Mouse (Mus musculus) MN1 (cell line): ENCODE data around the gene Dlg2.
A peak's percentile ranks its signal among the peaks of the same experiment; 100 is the strongest.

Experiments used
- DNase-seq: peaks from one replicate; pipeline ENCODE4 v3.0.0-alpha.2; 2016; ENCODE audit warnings: low spot score

Dlg2 gene

DNA sequence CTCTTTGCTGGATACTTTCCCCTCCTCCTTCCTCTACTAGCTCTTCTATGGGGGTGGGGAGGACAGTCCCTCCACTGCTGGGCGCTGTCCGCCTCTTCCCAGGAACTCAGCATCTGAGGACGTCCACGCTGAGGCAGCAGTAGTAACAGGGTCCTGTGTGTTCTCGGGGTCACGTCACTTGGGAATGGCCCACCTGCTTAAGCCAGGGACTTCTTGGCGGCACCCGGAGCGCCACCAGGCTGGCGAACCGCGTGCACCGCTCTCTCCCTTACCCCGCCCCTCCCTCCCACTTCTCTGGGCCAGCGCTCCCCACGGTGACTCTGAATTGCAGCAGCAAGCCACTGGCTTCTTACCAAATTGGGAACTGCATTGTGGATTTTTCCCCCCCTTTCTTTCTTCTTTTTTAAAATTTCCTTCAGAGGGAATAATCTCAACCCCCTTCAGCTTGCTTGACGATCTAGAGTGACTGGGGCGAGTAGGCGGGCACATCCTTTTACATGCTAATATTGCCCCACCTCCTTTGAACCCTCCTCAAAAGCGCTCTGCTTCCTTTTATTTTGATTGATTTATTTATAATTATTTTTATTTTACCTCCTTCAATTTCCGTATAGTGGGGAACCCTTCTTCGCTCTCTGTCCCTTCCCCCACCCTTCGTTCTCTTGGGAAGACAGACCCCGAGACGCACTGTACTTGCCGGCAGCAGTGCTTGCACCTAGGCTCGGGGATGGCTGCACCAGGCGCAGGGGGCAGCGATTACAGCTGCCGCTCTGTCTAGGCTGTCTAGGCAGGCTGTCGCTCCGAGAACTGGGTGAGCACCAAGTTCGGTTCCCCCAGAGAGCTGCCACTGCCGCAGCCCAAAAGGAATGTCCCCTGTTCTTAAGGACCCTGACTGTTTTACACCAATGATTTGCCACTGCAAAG is 785.8 kb downstream of the Dlg2 start:
- DNase-seq: no peak

DNA sequence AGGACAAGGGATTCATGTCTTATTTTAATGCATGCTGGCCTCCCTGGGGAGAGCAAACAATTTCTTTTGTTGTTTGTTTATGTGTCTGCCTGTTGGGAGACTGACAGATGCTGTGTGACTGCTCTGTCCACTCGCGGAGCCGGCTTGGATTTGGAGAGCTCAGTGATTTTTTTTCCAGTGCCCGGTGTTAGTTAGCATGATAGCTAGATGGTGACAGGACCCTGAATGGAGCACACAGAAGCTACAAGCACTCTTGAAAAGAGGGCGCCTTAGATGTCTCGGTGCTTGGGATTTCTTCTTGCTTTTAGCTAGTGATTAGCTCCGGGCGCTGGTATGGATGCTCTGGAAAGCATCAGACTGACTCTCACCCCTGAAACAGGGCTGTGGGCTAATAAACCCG is 786.5 kb downstream of the Dlg2 start:
- no peak for DNase-seq

DNA sequence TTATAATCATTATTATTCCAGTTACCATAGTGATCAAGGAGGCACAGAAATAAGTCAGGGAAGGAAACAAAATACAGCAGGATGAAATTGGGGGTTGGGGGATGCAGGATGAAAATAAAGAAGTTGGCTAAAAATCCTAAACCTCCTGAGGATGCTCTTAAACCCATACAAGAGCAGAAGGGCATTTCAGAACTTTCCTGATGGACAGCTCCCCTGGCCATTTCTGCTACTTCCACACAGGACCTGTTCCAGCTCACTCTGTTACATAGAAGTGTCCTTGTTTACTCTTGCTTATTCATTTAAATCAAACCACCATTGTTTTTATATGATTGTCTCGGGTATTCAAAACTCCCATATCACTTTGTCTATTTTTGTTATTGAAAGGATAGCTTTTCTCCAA is 791.3 kb downstream of the Dlg2 start:
- no peak for DNase-seq

DNA sequence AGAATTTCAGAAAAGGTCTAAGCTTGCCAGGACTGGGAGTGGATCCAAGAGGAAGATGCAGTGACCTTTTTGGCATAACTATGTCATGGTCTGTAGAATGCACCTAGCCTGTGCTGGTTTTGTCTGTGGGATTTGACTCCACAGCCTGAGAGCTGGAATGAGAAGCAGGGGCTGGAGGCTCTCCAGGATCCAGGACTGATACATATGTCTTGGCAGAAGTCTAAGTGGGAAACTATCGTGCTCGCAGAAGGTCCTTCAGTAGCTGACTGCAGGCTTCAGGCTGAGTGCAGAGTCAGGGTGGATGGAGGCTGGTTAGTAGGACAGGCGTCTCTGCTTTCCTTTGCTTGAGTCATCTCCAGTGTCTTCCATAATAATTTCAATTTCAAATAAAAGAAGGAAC is 807.7 kb downstream of the Dlg2 start:
- DNase-seq: no peak

DNA sequence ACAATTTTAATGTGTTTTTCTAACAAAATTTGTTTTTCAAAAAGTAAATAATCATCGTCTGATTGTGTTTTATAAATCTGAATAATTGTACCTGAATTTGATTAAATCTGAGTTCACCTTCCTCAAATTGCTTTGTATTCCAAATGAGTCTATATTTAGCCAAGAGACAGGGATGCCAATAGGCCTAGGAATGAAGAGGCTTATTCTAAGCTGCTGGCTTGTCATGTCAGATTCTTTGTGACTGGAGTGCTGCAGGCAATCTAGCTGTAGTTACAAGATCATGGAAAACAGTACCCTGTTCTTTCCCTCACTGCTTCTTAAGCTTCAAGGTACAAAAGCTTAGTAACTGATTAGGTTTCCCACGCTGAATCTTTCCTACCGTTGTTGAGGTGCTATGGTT is 811.9 kb downstream of the Dlg2 start:
- DNase-seq: no peak

DNA sequence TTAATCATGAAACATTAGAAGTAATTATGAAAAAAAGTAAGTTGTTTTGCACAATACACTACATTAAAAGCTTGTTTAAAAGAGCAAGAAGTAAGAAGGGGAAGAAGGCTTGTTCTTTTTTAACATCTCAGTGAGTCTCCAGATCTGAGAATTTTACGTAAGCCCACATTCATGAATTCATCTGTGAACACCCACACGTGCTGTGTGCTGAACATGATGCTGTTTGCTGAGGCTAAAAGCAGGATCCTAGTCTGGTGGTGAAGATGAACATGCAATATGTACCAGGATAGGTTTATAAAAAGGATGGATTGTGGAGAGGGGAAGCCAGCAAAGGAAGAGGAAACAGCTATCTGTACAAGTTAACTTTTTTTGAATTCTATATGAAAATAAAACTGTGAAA is 819.7 kb downstream of the Dlg2 start:
- DNase-seq: no peak

DNA sequence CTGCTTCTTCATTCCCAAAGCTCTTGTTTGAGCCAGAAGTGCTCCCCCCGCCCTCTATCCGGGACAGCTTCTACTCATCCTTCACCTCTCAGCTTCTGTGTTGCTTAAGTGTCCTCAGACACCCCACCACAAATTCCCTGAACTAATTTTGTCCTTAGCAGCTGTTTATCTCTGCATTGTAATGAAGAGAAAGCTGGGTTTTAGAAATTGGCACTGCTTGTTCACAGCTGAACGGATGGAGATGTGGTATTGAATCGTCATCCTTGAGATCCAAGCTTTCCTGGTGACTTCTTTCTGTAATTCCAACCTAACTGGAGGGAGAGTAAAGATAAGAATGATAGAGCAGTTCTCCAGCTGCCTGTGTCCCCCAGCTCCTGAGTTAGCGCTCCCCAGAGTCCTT is 834.7 kb downstream of the Dlg2 start:
- no peak for DNase-seq

DNA sequence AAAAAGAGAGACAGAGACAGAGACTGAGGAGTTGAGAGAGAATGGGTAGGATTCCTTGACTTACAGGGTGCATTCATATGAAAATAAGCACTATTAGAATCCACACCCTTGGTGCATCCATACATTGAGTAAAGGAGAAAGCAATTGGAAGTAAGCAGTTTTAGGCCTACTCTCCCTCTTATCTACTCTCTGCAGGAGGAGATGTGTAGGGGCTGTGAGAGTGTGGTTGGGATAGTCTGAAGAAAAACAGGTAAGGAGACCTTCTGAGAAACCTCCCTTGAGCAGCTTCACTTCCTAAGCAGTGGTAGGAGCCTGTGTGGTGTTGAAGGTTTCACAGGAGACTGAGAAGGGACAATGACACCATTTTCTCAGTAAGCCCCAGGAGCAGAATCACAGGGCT is 868.6 kb downstream of the Dlg2 start:
- no peak for DNase-seq

DNA sequence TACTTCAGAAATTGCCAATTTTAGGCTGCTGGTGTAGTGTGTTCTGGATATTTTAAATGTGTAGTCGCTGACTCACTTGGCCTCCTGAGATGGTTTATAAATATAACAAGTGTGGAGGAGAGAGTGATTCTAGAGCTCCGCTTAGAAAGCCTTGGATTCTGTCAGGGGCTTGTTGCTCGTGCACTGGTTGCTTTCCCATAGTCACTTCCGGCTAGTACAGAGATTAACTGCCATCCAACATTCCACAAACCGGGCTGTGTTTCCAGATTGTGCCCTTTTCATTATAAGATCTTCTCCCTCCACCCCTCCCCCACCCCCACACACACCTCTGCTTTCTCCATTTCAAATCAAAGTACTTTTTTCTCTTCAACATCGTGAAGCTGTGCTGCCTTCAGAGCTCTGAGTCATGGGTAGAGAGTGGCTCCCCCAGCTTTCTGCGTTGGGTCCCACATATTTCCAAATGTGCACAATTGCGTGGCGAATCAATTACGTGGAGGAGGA is 893.4 kb downstream of the Dlg2 start:
- DNase-seq: no peak

DNA sequence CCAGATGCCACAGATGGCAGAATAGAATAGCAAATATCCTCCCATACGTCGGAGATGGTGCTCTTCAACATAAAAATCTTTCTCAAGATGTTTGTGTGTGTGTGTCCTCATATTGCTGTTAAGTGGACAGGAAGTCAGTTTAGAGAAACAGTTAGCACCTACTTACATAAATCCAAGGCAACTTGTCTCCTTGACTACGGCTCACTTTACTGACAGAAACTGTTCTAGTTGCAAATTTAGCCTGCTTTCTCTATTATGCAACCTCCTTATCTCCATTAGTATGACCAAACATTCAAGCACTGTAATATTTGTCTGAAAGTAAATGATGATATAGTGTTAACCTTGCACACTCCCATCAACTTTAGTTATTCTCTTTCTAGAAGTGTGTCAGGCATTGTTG is 905.8 kb downstream of the Dlg2 start:
- DNase-seq: no peak

DNA sequence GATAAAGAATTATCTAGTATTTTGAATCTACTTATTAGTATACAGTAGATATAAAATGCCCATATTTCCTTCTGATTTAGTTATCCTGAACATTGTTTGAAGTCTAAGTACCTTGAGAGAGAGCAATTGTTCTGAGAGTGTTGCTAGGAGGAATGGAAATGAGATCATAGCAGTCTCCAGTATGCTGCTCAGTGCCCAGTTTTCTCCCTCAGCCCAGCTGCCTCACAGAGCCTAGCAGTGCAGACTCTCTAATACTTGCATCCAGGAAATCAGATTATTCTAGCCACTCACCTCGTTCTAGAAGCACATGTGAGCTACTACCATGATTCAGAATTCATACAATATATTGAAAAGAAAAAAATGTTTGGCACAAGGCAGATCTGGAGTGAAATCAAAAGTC is 907.4 kb downstream of the Dlg2 start:
- DNase-seq: no peak

DNA sequence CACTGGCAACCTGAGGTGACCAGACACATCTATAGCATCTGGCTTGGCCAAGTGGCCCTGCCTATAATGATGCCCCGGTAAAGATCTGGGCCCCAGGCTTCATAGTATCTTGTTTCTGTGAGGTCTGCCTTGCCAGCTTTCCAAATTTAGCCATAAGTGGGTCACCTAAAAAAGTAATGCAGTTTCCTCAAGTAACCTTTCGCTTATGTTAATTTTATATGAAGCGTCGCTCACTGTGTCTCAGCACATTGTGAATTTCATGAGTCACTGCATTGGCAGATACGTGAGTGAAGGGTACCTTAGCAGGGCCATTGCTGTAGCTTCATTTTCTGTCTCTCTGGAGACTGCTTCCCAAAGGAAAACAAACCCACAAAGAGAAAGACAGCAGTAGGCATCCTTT is 912.8 kb downstream of the Dlg2 start:
- no peak for DNase-seq

DNA sequence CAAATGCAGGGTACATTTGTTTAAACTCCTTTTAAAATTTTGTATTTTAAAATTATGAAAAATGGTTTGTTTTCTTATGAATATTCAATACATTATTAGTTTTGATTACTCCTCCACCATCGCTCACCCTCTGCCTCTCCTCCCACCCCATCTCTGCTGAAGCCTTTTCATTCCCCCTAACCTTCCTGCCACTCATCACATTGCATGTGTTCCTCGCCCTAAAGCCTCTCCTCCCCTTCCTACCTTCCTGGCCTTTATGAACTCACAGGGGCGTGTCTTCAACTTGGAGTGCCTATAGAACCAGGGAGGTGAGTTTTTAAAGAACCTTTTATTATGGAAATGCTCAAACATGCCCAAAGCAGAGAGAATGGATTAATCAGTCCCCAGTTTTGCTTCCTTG is 921.4 kb downstream of the Dlg2 start:
- no peak for DNase-seq

DNA sequence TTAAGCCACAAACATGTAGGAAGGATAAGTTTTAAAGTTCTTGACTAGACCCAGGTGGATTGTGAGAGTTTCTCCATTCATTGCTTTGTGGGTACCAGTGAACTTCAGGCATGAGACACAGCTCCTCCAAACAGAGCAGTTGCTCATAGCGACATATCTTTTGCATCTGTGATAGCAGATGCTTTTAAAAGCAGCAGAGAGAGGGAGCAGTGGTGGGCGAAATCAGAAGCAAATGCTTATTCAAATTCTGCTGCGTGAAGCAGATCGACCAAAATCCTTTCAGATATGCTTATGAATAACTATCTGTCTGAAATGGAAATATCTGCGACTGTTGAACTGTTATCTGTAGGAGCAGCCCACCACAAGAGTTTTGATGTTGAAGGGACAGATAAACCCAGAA is 935.6 kb downstream of the Dlg2 start:
- DNase-seq: no peak

DNA sequence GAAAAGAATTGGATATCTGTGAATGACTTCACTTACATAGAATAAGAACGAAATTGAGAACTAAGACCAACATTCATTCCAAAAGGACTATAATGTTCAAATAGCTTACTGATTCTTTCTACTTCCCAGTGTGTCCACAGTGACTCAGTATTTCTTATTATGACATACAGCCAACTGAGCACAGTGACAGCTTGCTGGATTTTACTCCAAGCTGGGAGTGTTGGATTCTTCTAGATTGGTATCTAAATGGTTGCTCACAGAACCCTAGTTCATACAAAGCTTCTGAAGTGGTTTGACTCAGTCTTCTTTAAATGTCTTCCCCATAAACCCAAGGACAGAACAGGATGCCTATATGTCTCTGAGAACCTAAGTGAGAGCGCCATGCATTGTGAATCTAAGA is 937.7 kb downstream of the Dlg2 start:
- DNase-seq: no peak

DNA sequence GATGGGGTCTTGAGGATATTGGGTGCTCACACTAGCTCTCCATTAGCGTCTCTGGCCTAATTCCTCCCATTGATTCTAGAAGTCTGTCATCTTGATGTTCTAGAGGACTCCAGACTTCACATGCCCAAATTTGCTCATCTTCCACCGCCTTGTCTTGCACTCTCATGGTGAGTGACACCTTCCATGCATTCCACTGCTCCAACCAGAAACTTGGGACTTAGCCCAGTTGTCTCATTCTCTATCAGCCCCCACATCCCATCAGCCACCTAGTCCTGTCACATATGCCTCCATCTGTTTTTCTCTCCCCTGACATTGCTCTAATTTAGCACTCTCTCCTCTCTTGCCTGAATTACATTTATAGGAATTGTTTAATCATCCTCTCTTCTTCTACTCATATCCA is 938.3 kb downstream of the Dlg2 start:
- no peak for DNase-seq

DNA sequence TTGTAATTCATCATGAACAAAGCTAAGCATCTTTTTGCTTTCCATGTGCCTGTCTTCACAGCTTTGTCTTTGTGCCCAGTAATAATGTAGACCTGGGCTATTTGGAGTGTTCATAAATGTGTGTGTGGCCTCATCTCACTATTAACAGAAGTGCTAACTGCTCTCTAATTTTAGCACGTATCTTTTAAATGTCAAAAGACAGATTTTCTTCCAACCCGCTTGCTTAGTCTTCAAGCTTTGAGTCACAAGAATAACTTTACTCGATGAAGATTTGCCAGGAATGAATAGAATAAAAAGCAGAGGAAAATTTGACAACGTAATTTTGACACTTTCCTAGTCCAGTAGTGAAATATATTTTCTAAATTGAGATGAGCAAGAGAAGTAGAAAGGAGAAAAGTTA is 943.7 kb downstream of the Dlg2 start:
- no peak for DNase-seq

DNA sequence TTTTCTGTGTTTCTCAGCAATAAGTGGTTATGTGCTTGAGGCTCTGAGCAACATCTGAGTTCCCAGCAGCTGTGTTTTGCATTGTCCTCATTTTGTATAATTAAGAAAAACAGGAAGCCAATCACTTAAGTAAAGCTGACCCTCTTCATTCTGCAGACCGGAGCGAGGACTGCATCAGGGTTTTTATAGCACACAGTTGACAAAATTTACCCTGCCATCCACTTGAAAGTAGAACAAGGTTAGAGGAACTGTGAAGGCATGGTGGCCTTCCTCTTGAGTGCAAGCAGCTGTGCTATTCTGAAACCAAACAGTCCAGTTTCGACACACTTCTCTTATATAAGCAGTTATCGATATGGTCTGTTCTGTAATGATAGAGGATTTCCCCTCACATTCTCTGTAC is 947.3 kb downstream of the Dlg2 start:
- no peak for DNase-seq

DNA sequence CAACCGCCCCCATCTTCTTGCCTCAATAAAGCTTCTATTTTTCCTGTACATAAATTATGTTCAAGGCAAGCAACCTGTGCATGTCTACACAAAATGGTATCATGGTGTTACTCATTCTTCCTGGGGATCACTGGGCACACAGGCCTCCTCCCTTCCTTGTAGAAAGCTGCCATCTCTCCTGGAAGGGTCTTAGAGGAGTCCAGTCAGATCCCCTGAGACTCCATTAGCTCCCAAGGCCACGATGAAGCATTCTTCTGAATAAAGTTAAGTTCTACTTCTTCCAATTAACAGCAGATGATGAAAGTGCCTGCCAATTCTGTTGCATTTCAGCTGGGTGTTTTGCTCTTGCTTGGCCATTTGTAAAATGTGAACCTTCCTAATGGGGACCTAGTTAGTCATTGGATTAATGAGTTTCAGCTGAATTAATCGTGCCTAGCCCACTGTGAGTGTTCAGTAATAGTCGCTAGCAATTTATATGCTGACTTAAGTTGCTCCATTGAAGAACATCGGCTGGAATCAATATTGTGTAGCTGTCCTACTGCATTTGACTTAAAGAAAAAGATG is 953.3 kb downstream of the Dlg2 start:
- no peak for DNase-seq

DNA sequence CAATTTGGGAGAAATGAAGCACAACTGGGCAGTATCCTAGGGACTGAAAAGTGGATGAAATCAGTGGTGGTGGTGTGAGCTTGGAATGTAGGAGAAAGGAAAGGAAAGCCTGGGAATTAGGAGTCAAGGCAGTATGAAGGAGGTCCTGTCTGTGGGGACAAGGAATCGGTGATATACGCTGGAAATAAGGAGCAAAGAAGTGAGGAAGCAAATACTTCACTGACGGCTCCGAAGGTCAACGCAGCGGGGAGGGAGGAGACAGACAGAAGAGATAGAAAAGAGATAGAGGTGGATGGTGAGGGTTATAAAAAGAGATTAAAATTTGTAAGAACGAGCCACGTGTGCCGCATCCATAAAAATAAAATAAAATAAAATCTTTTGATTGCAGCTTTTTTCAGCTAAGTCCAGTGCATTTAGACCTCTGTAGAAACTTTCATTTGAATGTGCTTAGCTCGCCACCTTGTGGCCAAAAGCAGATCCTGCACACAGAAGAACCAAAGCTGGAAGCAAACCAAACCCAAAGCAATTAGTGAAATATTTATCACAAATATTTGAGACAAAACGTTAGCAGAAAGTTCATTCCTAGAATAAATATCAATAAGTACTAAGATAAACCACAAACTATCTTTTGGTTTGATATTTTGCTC is 955.2 kb downstream of the Dlg2 start:
- peak; percentile 63 for DNase-seq

DNA sequence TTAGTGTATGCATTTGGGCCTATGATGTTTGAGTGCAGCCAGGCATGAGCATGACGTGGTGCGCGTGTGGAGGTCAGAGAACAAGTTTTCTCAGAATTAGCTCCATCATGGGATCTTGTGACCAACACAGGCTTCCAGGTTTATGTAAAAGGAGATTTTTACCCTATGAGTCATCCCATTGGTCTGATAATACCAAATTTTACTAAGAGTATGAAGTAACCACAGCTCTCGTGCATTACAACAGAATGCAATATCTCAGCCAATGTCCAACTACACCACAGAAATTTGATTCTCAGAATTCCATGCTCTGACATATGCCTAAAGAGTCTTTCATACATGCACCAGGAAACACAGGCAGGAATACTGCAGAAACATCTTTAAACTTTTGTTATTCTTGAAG is 956.1 kb downstream of the Dlg2 start:
- DNase-seq: no peak

DNA sequence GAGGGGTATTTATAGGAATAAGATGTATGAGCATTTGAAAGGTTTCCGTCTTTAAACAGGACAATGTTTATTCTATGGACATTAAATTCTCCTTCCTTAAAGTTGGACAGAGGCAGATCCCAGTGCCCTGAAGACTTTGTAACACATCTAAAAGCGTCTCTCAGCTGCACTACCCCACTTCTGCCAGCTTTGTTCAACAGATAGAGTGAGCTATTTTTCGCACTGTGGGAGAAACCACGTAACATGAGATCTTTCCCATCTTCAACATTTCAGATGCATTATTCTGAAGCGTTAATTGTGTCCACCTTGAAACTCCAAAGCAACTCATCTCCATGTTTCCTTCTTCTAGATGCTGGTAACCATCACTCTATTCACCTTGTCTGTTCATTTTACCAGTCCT is 958.3 kb downstream of the Dlg2 start:
- no peak for DNase-seq

DNA sequence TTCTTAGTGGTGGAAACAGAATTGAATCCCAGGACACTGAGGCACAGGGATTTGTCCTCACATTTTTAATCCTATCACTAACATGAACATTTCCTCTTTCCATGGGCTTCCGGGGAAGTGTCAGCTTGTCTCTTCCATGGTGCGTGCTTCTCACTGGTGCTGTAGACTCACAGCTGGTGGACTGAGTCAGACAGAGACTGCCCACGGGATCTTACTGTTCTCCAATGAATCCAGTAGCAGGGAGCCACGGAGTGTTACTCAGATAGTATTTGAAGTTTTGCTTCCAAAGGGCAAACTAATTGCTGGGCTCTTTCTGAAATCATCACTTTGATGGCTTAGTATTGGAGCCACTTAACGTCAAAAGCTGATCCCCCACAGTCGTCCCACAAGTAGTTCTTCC is 963.9 kb downstream of the Dlg2 start:
- no peak for DNase-seq
